Mouse (Mus musculus): ENCODE results near the gene Nptxr. TPM values are rescaled to one million over a fixed set of nuclear protein-coding genes. Genes with fewer than 3 reads are reported as not detected.

Gene Nptxr
- polyA plus RNA-seq, 1 experiment from 2014 or later = 0.65 TPM

- H3K9me3 ChIP-seq (replicated peaks) = no peaks in the 10 kb centered on the region
- no peaks in the 10 kb centered on the region for H3K27me3 ChIP-seq (ENCODE audit: low read depth, poor library complexity, severe bottlenecking)
- no peaks in the 10 kb centered on the region for H3K4me1 ChIP-seq
- H3K36me3 ChIP-seq = peaks cover 31% of the 10 kb centered on the region
- 91% methylated on average over 16 of the region's 16 CpGs for WGBS
- 0 out of 2 replicates have a peak overlapping the region, but pooled peaks have one; percentile 11 for H3K27ac ChIP-seq
- no peak for DNase-seq (ENCODE audit: low spot score)
- no peak overlapping the region for H3K4me3 ChIP-seq
Observed at GRCm38 (mm10) chr15:79767327-79767961, 37.1 kb downstream of the Nptxr start.

GRCm38 (mm10) chr15:79766586-79767071 is 37.9 kb downstream of the Nptxr start:
- Histone ChIP-seq H3K9me3 (replicated peaks) (no peaks in the 10 kb centered on the region), H3K27ac (no peak overlapping the region), H3K4me1 (no peaks in the 10 kb centered on the region), H3K4me3 (no peak overlapping the region), H3K36me3 (peaks cover 39% of the 10 kb centered on the region), H3K27me3 (ENCODE audit: low read depth, poor library complexity, severe bottlenecking) (no peaks in the 10 kb centered on the region)
- WGBS = 90% methylated on average over 10 of the region's 10 CpGs
- no peak for DNase-seq (ENCODE audit: low spot score)

- no peak overlapping the region for H3K4me3 ChIP-seq
- no peaks in the 10 kb centered on the region for H3K27me3 ChIP-seq (ENCODE audit: low read depth, poor library complexity, severe bottlenecking)
- DNase-seq (ENCODE audit: low spot score) = no peak
- H3K4me1 ChIP-seq = no peaks in the 10 kb centered on the region
- 60% methylated on average over 9 of the region's 10 CpGs for WGBS
- no peaks in the 10 kb centered on the region for H3K9me3 ChIP-seq (replicated peaks)
- H3K27ac ChIP-seq = no peak overlapping the region
- H3K36me3 ChIP-seq = peaks cover 42% of the 10 kb centered on the region
Observed at GRCm38 (mm10) chr15:79766168-79766567, 38.4 kb downstream of the Nptxr start.

GRCm38 (mm10) chr15:79765361-79765760 is 39.2 kb downstream of the Nptxr start:
- H3K27me3 ChIP-seq (ENCODE audit: low read depth, poor library complexity, severe bottlenecking) = no peaks in the 10 kb centered on the region
- no peaks in the 10 kb centered on the region for H3K4me1 ChIP-seq
- no peaks in the 10 kb centered on the region for H3K9me3 ChIP-seq (replicated peaks)
- peaks cover 42% of the 10 kb centered on the region for H3K36me3 ChIP-seq
- no peak overlapping the region for H3K4me3 ChIP-seq
- no peak for DNase-seq (ENCODE audit: low spot score)
- 87% methylated on average over 2 of the region's 2 CpGs for WGBS
- no peak overlapping the region for H3K27ac ChIP-seq

GRCm38 (mm10) chr15:79764539-79765267 is 39.9 kb downstream of the Nptxr start:
- peaks cover 42% of the 10 kb centered on the region for H3K36me3 ChIP-seq
- DNase-seq (ENCODE audit: low spot score) = no peak
- no peaks in the 10 kb centered on the region for H3K9me3 ChIP-seq (replicated peaks)
- no peak overlapping the region for H3K27ac ChIP-seq
- 76% methylated on average over 11 of the region's 11 CpGs for WGBS
- H3K4me1 ChIP-seq = no peaks in the 10 kb centered on the region
- no peak overlapping the region for H3K4me3 ChIP-seq
- H3K27me3 ChIP-seq (ENCODE audit: low read depth, poor library complexity, severe bottlenecking) = no peaks in the 10 kb centered on the region

- 91% methylated on average over 7 of the region's 7 CpGs for WGBS
- H3K36me3 ChIP-seq = peaks cover 42% of the 10 kb centered on the region
- no peaks in the 10 kb centered on the region for H3K9me3 ChIP-seq (replicated peaks)
- DNase-seq (ENCODE audit: low spot score) = no peak
- no peak overlapping the region for H3K27ac ChIP-seq
- H3K27me3 ChIP-seq (ENCODE audit: low read depth, poor library complexity, severe bottlenecking) = no peaks in the 10 kb centered on the region
- no peaks in the 10 kb centered on the region for H3K4me1 ChIP-seq
- H3K4me3 ChIP-seq = no peak overlapping the region
Observed at GRCm38 (mm10) chr15:79763601-79764246, 40.8 kb downstream of the Nptxr start.

GRCm38 (mm10) chr15:79763001-79763400 is 41.6 kb downstream of the Nptxr start:
- WGBS = 93% methylated on average over 9 of the region's 9 CpGs
- Histone ChIP-seq H3K36me3 (peaks cover 42% of the 10 kb centered on the region), H3K9me3 (replicated peaks) (no peaks in the 10 kb centered on the region), H3K4me3 (no peak overlapping the region), H3K27ac (no peak overlapping the region), H3K4me1 (no peaks in the 10 kb centered on the region), H3K27me3 (ENCODE audit: low read depth, poor library complexity, severe bottlenecking) (no peaks in the 10 kb centered on the region)
- no peak for DNase-seq (ENCODE audit: low spot score)

GRCm38 (mm10) chr15:79760956-79761355 is 43.6 kb downstream of the Nptxr start:
- H3K27me3 ChIP-seq (ENCODE audit: low read depth, poor library complexity, severe bottlenecking) = no peaks in the 10 kb centered on the region
- H3K36me3 ChIP-seq = peaks cover 42% of the 10 kb centered on the region
- peaks cover 8% of the 10 kb centered on the region for H3K4me1 ChIP-seq
- no peak overlapping the region for H3K4me3 ChIP-seq
- no peaks in the 10 kb centered on the region for H3K9me3 ChIP-seq (replicated peaks)
- H3K27ac ChIP-seq = no peak overlapping the region
- no peak for DNase-seq (ENCODE audit: low spot score)
- 88% methylated on average over 6 of the region's 6 CpGs for WGBS

- H3K27ac ChIP-seq = no peak overlapping the region
- no peak for DNase-seq (ENCODE audit: low spot score)
- no peaks in the 10 kb centered on the region for H3K9me3 ChIP-seq (replicated peaks)
- H3K4me3 ChIP-seq = no peak overlapping the region
- WGBS = 91% methylated on average over 3 of the region's 3 CpGs
- H3K27me3 ChIP-seq (ENCODE audit: low read depth, poor library complexity, severe bottlenecking) = no peaks in the 10 kb centered on the region
- H3K4me1 ChIP-seq = peaks cover 13% of the 10 kb centered on the region
- peaks cover 8% of the 10 kb centered on the region for H3K36me3 ChIP-seq
Observed at GRCm38 (mm10) chr15:79757118-79757517, 47.4 kb downstream of the Nptxr start.

- H3K4me1 ChIP-seq = peaks cover 19% of the 10 kb centered on the region
- DNase-seq (ENCODE audit: low spot score) = no peak
- H3K4me3 ChIP-seq = no peak overlapping the region
- no peaks in the 10 kb centered on the region for H3K36me3 ChIP-seq
- H3K27me3 ChIP-seq (ENCODE audit: low read depth, poor library complexity, severe bottlenecking) = no peaks in the 10 kb centered on the region
- H3K9me3 ChIP-seq (replicated peaks) = no peaks in the 10 kb centered on the region
- whole genome bisulfite sequencing = 83% methylated on average over 8 of the region's 8 CpGs
- H3K27ac ChIP-seq = 0 out of 2 replicates have a peak overlapping the region, but pooled peaks have one; percentile 26
Observed at GRCm38 (mm10) chr15:79755977-79756625, 48.5 kb downstream of the Nptxr start.

GRCm38 (mm10) chr15:79755176-79755575 is 49.4 kb downstream of the Nptxr start:
- Histone ChIP-seq H3K27ac (no peak overlapping the region), H3K4me3 (no peak overlapping the region), H3K36me3 (no peaks in the 10 kb centered on the region), H3K27me3 (ENCODE audit: low read depth, poor library complexity, severe bottlenecking) (no peaks in the 10 kb centered on the region), H3K4me1 (peaks cover 19% of the 10 kb centered on the region), H3K9me3 (replicated peaks) (no peaks in the 10 kb centered on the region)
- DNase-seq (ENCODE audit: low spot score) = no peak
- 92% methylated on average over 4 of the region's 4 CpGs for WGBS

- H3K27me3 ChIP-seq (ENCODE audit: low read depth, poor library complexity, severe bottlenecking) = no peaks in the 10 kb centered on the region
- no peaks in the 10 kb centered on the region for H3K36me3 ChIP-seq
- no peak overlapping the region for H3K27ac ChIP-seq
- H3K4me1 ChIP-seq = peaks cover 19% of the 10 kb centered on the region
- no peaks in the 10 kb centered on the region for H3K9me3 ChIP-seq (replicated peaks)
- WGBS = 55% methylated on average over 4 of the region's 4 CpGs
- H3K4me3 ChIP-seq = no peak overlapping the region
- no peak for DNase-seq (ENCODE audit: low spot score)
Observed at GRCm38 (mm10) chr15:79753873-79754272, 50.7 kb downstream of the Nptxr start.

GRCm38 (mm10) chr15:79753420-79753752 is 51.2 kb downstream of the Nptxr start:
- H3K36me3 ChIP-seq = no peaks in the 10 kb centered on the region
- H3K4me3 ChIP-seq = no peak overlapping the region
- no peaks in the 10 kb centered on the region for H3K9me3 ChIP-seq (replicated peaks)
- H3K27me3 ChIP-seq (ENCODE audit: low read depth, poor library complexity, severe bottlenecking) = no peaks in the 10 kb centered on the region
- WGBS = 88% methylated on average over 3 of the region's 3 CpGs
- no peak for DNase-seq (ENCODE audit: low spot score)
- H3K4me1 ChIP-seq = peaks cover 19% of the 10 kb centered on the region
- no peak overlapping the region for H3K27ac ChIP-seq
